Mouse (Mus musculus) NIH3T3 (cell line): ENCODE measurements around the gene Rps10.
"Not testable (repeated sequence)": the region's sequence is repeated elsewhere in the genome, so short reads cannot be mapped to it uniquely, and the experiment has no call there.

Experiments
- DNase-seq: peaks from one replicate; pipeline ENCODE4 v3.0.0-alpha.2; 2012; ENCODE audit warnings: low read depth

Rps10 gene

DNA sequence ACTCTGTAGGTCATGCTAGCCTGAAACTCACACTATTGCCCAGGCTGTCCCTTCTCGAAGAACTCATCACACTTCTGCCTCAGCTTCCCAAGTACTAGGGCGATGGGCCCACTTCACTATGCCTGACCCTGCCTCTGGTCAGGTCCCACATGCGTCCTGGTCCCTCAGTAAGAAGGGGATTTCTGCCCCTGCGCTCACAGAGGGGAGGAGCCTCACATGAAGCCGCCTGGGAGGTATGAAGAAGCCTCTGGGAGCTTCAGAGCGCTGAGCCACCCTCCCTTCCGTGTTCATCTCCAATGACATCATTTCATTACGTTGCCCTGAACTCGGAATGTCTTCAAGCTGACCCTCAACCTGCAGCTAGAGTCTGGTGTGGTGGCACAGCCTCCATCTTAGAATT is 7.3 kb upstream of the Rps10 start:
- DNase-seq, result no peak

DNA sequence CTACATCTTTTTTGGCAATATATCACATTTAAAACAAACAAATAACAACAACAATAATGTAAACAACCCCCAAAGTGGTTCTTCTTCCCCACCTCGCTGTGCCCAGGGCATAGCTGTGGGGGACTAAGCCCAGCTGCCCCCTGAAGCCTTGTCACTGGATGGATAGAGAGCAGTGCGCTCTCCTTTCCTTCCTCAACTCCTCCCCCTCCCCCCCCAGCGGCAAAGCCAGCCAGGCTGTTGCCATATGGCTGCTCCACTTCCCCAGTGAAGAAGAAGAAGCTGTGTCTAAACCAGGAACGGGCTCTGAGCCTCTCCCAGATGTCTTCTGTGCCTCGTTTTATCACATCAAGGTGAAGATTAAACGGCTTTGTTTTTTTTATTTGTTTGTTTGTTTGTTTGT is 6.6 kb upstream of the Rps10 start:
- DNase-seq, result no peak

DNA sequence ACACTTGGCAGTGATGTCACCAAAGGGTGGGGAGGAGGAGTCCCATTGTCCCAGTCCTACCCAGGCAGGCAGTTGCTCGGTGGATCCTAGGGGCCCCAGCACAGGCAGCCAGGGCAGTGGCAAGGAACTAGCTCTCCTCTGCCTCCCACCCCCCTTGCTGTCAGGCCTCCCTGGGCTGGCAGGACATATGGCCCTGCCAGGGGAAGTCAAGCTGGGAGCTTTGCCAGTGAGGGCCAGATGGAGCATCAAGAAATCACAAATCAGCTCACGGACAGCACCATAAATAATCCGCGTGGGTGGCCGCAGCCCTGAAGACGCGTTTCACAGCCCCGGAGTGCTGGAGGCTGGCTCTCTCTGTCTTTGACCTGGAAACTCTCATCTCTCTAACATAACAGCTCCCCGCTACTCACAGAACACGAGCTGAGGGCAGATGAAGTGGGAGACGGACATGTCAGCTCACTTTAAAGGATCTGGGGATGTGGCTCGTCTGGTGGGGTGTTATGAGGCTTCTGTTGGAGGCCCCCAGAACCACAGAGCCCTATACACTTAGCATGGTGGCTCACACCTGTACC is 6.1 kb upstream of the Rps10 start:
- peak; percentile 62 for DNase-seq

DNA sequence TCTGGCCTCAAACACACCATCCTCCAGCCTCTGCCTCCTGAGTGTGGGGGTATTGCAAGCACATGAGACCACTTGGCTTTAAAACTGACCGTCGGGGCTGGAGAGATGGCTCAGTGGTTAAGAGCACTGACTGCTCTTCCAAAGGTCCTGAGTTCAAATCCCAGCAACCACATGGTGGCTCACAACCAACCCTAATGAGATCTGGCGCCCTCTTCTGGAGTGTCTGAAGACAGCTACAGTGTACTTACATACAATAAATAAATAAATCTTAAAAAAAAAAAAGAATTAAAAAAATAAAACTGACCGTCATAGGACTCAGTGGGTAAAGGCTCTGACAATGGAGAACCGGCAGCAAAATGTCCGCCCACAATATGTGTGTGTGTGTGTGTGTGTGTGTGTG is 3.4 kb upstream of the Rps10 start:
- DNase-seq, result not testable (repeated sequence)

DNA sequence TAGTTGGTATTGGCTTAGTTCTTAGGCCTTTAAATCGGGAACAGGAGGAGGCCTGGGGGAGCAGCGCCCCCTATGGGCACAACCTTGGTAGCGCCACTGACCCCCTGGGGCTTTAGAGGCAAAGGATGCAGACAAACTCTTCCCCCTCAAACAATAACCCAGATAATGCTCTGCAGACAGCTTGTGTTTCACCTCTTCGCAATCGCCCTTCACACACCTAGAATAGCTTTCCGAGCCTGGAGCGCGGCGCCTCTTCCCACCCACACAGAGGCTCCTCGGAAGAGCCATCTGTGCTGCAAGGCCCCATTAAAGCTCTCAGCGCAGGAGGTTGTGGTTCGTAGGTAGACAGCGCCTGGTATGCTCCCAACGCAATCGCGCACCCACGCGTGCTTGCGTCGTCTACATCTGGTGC is 2.5 kb upstream of the Rps10 start:
- DNase-seq, result no peak

DNA sequence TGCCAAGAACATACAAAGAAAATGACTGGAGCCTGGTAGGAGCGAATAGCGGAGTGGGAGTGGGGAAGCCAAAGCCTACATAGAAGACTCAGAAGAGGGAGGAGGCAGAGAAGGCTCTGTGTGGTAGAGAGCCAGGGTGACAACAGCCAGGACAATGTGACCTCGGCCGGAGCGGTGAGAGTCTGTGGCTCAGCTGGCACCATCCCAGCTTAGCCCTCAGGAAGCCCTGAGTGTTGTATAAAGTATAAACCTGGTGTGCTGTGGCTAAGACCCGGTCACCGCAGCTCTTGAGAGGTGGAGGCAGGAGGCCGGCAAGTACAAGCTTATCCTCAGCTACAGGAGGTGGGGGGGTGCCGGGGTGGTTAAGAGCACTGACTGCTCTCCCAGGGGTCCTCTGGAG is 864 bp upstream of the Rps10 start:
- no peak for DNase-seq

DNA sequence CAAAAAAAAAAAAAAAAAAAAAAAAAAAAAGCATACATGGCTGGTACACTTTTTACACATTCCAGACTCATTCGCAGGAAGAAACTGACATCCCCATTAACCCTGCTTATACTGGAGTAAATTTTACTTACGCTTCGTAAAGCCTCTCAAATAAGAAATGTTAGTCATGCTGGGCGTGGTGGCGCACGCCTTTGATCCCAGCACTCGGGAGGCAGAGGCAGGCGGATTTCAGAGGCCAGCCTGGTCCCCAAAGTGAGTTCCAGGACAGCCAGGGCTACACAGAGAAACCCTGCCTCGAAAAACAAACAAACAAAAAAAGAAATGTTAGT is 930 bp downstream of the Rps10 start:
- DNase-seq, result not testable (repeated sequence)

DNA sequence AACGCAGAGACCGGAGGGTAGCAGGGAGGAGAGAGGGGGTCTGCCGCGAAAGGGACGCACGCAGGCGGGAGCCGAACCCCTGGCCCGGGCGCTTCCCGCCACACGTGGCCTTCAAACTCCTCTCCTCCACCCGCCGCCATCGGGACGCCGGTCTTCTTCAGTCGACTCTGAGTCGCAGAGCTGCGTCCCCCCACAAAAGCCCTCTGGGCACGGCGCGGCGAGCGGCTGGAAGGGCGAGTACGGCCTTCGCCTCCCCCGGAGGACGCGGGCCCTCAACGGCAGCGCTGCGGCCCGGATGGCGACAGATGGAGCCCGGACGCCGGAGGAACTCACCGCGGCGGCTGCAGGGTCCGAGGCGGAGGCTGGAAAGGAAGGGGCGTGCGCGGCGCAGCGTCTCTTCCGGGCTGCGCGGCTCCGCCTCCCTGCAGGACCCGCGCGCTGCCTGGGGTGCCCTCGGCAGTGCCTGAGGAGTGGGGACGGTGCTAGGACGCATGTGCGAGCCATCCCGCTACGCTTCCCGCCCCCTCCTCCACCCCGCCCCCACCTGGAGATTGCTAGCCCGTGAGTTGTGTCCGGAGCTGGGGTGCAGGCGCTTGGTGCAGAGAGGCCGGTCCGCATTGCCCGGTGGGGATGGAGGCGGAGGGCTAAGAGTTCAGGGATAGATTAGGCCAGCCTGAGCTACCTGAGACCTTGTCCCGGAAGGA is 1.4 kb downstream of the Rps10 start, which contains the start of gene RPS10-NUDT3:
TSS of gene RPS10-NUDT3 (minus strand) at position 352 of the 704 bp plus-strand sequence.
- DNase-seq, result peak; percentile 98

DNA sequence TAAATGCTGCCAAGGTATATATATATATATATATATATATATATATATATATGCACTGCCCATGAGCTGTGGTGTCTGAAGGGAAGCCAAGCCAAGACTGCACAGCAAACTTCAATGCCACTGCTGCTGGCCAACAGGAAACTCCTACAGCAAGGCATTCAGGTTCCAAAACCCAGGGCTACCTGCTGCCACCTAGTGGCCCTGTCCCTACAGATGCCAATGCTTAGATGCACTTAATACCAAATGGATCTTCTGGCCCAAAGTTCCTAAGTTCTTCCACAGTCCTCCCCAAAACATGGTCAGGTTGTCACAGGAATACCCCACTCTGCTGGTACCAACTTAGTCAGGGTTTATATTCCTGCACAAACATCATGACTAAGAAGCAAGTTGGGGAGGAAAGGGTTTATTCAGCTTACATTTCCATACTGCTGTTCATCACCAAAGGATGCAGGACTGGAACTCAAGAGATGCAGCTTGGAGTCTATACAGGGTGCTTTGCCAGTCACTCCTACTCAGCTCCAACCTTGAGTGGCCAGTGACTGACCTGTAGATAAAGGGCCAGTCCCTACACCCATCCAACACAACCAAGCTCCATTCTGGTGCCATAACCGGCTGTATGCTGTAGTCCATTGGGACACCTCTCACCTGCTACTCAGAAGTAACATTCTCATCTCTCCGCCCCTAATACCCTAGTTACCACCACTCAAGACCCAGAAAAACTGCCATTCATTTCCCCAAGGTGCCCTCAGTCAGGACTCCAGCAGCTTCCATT is 7.0 kb downstream of the Rps10 start:
- DNase-seq, result peak; percentile 94

DNA sequence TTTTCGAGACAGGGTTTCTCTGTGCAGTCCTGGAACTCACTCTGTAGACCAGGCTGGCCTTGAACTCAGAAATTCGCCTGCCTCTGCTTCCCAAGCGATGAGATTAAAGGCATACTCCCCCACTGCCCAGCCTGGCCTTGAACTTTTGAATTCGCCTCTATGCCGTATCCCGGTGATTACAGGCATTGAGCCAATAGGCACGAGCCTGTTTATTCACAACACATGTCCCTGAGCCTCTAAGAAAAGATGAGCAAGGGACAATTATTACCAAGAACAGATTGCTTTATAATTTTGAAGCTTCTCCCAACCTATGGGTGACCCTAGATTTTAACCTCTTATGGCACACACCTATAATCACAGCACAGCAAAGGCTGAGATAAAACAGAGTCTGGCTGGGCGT is 8.1 kb downstream of the Rps10 start:
- DNase-seq, result no peak

DNA sequence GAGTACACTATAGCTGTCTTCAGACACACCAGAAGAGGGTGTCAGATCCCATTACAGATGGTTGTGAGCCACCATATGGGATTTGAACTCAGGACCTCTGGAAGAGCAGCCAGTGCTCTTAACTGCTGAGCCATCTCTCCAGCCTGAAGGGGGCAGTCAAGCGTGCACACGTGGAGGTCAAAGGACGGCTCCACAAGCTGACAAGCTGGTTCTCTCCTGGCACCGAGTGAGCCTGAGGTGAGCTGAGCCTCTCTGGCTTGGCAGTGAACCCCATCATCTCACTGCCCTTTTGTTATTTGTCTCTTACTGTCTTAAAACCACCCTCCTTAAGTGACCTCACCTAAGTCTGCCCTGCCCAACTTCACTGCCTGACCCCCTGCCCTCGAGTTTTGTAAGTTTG is 9.0 kb downstream of the Rps10 start:
- no peak for DNase-seq

DNA sequence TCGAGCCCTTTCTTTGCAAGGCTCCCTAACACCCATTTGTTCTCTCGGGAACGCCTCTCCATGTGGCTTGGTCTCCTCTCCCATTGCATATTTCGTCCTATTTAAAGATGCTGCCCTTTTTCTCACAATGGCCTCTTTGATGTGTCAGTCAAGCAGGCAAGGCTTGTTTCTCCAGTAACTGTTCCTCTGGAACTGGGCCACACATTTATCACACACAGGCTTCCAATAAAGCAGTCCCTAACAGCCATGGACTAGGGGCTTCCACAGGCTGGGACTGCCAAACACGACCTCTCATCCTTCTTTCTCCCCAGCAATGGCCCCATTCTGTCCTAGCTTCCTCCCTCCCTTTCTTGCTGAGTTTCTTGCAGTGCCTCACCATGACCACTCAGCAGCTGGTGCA is 9.8 kb downstream of the Rps10 start:
- DNase-seq, result no peak

DNA sequence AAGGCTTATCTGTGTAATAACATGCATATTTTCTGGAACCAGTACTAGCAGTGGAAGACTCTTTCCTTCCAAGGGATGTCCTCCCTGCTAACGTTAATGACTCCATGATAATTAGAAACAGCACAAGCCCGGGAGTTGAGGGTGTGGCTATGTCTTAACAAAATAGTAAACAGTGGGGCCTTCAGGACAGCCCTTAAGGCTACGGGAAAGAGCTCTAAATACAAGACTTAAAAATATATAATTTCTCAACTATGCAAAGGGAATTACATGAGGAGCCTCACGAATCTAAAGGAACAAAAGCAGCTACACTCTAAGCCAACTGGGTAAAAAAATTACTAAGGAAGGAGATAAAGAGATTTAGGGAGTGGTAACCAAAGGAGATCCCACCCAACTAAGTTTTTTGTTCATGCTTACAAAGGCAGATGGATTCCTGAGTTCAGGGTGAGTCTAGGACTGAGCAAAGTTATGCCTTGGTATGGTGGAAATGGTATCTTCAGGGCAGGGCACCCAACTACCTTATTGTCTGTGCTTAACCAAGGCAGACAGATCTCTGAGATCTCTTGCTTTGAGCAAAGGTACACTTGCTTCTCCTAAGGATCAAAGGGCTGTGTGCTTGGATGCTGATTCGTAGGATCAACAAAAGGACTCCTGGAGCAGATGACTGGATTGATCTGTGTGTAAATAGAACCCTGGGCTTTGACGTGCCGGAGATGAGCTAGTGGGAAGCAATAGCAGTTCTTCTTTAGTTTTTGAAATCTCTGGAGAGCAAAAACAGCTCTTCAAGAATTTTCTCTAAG is 10.8 kb downstream of the Rps10 start:
- DNase-seq, result no peak

DNA sequence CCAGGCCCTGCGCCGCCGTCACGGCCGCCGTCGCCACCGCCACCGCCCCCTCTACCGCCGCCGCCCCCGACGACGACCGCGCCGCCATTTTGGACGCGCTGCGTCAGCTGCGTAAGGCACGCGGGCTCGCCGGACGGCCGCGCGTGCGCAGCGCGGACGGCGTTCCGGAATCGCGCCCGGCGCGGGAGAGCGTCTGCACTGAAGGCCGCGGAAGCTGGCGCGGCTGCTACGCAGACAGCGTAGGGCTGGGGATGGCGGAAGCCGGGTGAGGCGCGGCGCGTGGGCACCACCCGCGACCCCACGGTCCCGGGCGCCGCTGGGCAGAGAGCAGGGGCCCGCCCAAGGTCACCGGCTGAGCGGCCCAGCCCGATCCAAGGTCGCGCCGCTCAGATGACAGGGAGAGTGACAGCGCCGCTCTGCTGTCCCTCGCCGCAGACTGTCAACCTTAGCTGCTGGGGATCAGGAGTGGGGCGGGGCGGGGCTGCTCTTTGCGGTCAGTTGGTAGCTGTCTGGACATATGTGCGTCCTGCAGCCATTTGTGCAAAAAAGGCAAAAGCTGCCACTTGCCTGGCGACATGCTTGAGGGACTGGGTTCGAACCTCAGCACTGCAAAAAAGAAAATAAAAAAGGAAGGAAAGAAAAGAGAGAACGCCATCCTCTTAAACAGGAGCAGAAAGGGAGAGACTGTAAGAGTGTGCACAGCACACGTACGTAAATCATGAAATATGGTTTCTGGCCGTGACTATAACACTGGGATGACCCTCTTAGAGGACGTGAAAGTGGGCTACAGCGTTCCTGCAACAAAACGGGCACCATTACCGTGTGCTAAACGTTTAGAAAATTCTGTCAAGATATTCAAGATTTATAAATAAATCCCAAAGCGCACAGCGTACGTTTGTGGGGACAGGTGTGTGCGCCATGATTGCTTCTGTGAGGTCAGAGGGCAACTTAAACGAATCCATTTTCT is 12.8 kb downstream of the Rps10 start, which contains the start of gene Nudt3:
TSS of gene Nudt3 (minus strand) at position 136 of the 967 bp plus-strand sequence.
- DNase-seq, result peak; percentile 97

DNA sequence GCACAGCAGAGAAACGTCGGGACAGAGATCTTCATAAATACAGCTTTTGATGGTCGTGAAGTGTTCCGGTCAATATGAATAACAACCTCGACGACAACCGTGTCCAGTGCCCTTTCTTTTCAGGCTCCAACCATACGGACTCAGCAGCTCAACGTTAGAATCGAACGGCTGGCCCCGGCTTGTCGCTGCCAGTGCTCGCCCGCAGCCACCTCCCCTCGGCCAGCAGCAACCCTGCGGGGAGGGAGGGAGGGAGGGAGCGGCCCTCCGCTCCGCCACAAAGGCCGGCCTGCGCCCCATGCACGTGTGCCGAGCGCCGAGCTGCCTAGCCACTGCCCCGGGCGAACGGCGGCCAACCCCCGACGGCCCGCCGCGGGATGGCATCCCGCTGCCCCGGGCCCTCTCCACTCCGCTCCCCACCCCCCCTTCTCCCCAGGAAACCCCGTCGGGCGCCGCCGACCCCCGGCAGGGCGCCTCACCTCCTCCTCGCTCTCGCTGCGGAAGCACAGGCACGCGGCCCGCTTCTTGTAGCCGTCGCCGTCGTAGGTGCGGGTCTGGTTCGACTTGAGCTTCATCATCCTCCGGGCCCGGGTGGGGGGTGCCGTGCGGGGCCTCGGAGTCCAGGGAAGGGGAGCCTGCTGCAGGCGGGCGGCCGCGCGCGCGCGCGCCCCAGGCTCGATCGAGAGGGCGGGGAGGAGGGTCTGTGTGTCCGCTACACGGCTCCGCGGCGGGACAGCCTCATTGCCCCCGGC is 13.7 kb downstream of the Rps10 start:
- DNase-seq, result peak; percentile 77

DNA sequence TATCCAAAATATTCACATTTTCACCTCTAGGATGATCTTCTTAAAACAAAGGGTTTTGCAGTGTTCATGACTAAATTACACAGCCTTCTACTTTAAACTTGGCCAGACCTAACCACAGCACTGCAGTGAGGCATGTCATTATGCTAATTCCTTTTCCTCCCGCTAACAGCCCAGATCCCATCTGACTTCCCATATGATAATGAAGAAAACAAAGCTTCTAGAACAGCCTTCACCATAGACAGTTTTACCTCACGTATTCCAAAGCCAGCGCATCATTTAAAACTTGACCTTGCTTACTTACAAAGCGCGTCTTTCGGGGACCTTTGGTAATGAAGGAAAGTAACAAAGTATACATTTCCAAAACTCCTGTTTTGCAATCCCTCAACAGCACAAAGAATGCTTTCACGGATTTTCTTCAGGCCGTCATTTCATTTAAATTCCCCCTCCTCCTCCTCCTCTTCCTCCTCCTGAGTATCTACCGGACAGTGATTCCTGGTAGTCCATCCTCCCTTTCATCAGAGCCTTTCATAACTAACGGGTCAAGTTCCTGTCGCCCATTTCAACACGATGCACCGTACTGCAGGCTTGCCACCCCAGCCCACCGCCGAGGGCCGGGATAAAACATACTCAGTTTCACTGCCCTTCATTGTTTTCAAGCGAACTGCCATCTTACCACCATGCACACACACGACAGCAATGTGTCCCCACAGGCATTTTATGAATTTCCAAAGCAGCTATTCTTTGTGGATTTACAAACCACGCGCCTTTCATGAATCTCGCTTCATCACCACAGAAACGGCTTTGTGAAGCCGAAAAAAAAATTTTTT is 14.6 kb downstream of the Rps10 start:
- peak; percentile 39 for DNase-seq

DNA sequence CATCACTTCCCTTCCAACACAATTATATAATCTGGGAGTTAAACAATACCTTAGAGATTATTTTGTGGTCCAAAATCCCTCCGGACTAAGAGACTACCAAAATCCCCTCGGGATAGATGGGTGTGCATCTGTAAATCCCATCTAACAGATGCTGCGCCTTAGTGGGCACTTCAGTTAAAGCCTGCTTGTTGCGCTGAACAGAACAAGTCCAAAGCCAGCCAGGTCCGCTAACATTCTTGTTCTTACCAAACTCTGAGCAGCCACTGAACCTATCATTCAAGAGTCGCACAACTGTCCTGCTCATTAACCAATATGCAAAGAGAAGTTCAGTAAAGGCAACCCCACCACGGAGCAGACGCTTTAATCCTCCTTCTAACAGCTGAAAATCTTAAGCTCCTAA is 15.3 kb downstream of the Rps10 start:
- DNase-seq, result no peak

DNA sequence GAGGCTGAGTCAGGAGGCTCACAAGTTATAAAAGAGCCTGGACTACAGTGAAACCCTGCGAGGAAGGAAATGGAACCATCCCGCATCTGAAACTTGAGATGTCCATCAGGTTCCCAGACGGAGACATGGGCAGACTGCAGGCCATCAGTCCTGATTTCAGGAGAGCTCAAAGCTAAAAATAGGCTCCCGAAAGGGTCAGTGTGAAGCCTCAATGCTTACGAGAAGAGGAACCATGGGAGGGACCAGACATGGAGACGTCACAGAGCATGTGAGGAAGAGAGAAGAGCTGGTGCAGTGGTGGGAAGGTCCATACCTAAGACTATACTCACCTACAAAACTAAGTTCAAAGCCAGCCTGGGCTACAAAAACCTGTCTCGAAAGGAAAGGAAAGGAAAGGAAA is 21.1 kb downstream of the Rps10 start:
- no peak for DNase-seq

DNA sequence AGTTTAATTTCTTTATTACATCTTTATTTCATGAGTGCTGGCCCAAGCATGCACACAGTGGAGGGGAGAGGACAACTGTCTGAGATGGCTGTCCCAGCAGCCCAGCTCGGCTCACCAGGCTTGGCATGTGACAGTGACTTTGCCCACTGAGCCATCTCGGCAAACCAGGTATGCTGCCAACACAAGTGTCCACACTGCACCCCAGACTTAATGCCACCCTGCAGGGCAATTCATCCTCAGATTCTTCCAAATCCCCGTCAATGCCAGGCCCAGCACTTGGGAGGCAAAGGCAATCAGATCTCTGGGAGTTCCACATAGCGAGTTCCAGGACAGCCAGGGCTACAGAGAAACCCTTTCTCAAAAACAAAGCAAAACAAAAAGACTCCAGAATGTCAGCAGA is 23.5 kb downstream of the Rps10 start:
- DNase-seq, result no peak

DNA sequence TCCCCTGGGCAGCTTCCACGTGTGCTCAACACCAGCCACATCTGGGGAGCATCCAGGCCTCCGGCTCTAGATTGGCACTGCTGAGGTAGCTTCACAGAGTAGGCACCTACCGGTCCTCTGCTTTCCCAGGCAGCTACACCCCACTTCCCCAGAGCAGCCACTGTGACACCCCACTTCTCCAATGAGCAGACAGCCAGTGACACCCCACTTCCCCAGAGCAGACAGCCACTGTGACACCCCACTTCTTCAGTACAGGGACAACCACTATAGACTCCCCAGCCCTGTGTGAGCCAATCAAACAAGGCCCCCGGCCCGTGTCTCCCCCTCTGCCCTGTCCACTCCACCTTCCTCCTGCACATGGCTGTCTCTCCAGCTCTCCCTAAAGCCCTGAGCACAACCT is 24.5 kb downstream of the Rps10 start:
- no peak for DNase-seq
